Mouse (Mus musculus): ENCODE measurements at regions not wholly inside any gene's neighbourhood (a gene's known extent, or its start where the extent isn't known, plus 50 kb on each side); places are given as distances from the start of the nearest gene placed in this dataset.

- peaks cover 0 to 13% of the 10 kb centered on the region in 2 experiments for H3K36me3 ChIP-seq (replicated peaks in 1 of 2; ENCODE audit: control insufficient read depth in 1 of 2, insufficient read depth in 1 of 2, low read length in 1 of 2)
- in situ Hi-C loops (cut with MboI; ENCODE audit: low pct_ligation_motif_present, low pct_unique_long_range_greater_than_20kb, low sequenced_read_pairs): no loop called here
- H3K4me2 ChIP-seq (ENCODE audit: insufficient read depth, low read depth, poor library complexity, severe bottlenecking): no peak overlapping the region
- peaks cover 38 to 94% of the 10 kb centered on the region in 2 experiments for H3K4me1 ChIP-seq (ENCODE audit: control insufficient read depth in 1 of 2, insufficient read depth in 2 of 2)
- no peak for TF ChIP-seq USF1 (IDR thresholded peaks at IDR 0.05; ENCODE audit: low read depth, low read length)
- 0 out of 2 replicates have a peak, but pooled peaks have one; percentile 25 for TF ChIP-seq ELF1 (IDR thresholded peaks at IDR 0.05; ENCODE audit: low read depth, low read length)
- no peaks in the 10 kb centered on the region for H3K79me2 ChIP-seq (replicated peaks; ENCODE audit: control insufficient read depth, extremely low read depth, insufficient read depth, poor library complexity, severe bottlenecking)
- DNase-seq (ENCODE audit: extremely low read depth): no peak
- no peaks in the 10 kb centered on the region for H3K27me3 ChIP-seq (replicated peaks)
- no peak overlapping the region for H3K9ac ChIP-seq (ENCODE audit: insufficient read depth, low read depth)
- no peak overlapping the region for H3K4me3 ChIP-seq (replicated peaks in 1 of 3; ENCODE audit: low read depth in 2 of 3, low read length in 2 of 3, poor library complexity in 1 of 3)
- dilution Hi-C loops (cut with MboI; ENCODE audit: extremely low pct_ligation_motif_present, extremely low pct_unique_long_range_greater_than_20kb, low sequenced_read_pairs): no loop called here
- H3K27ac ChIP-seq (ENCODE audit: insufficient read depth, low read depth): no peak overlapping the region
- H3K9me3 ChIP-seq (replicated peaks; ENCODE audit: low read length): no peaks in the 10 kb centered on the region
Observed at GRCm38 (mm10) chr8:126829376-126830241, 116.0 kb downstream of the Tomm20 start.

- H3K4me1 ChIP-seq (ENCODE audit: control insufficient read depth in 1 of 2, insufficient read depth in 2 of 2): peaks cover 35 to 90% of the 10 kb centered on the region in 2 experiments
Observed at GRCm38 (mm10) chr8:126827681-126828383, 117.8 kb downstream of the Tomm20 start.

More at GRCm38 (mm10) chr8:126827681-126828383, 117.8 kb downstream of the Tomm20 start:
- in situ Hi-C loops (cut with MboI; ENCODE audit: low pct_ligation_motif_present, low pct_unique_long_range_greater_than_20kb, low sequenced_read_pairs) (no loop called here), dilution Hi-C loops (cut with MboI; ENCODE audit: extremely low pct_ligation_motif_present, extremely low pct_unique_long_range_greater_than_20kb, low sequenced_read_pairs) (no loop called here)
- TF ChIP-seq CHD2 (IDR thresholded peaks at IDR 0.05; ENCODE audit: low read length) (no peak), TBP (conservative IDR thresholded peaks at IDR 0.05; ENCODE audit: low read depth, low read length) (no peak), SIN3A (IDR thresholded peaks at IDR 0.05; ENCODE audit: low read length) (no peak), ZNF384 (IDR thresholded peaks at IDR 0.05; ENCODE audit: low read depth, low read length) (no peak), TCF12 (IDR thresholded peaks at IDR 0.05; ENCODE audit: low read depth, low read length) (no peak), GABPA (IDR thresholded peaks at IDR 0.05; ENCODE audit: insufficient replicate concordance, low read depth, low read length) (no peak), ZMIZ1 (IDR thresholded peaks at IDR 0.05; ENCODE audit: low read depth, low read length) (no peak), MYC (IDR thresholded peaks at IDR 0.05; ENCODE audit: low read depth, low read length) (no peak), USF1 (IDR thresholded peaks at IDR 0.05; ENCODE audit: low read depth, low read length) (no peak), SMC3 (IDR thresholded peaks at IDR 0.05; ENCODE audit: low read depth, low read length) (no peak), BHLHE40 (IDR thresholded peaks at IDR 0.05; ENCODE audit: low read depth, low read length) (no peak), NELFE (IDR thresholded peaks at IDR 0.05; ENCODE audit: low read depth, low read length) (no peak), RCOR1 (conservative IDR thresholded peaks at IDR 0.05; ENCODE audit: low read depth, low read length) (no peak), UBTF (IDR thresholded peaks at IDR 0.05; ENCODE audit: low read depth, low read length) (no peak), RAD21 (IDR thresholded peaks at IDR 0.05; ENCODE audit: low read depth, low read length) (no peak)
- DNase-seq (ENCODE audit: extremely low read depth): no peak
- H3K9me3 ChIP-seq (replicated peaks; ENCODE audit: low read length): no peaks in the 10 kb centered on the region
- no peak overlapping the region for H3K27ac ChIP-seq (ENCODE audit: insufficient read depth, low read depth)
- H3K4me2 ChIP-seq (ENCODE audit: insufficient read depth, low read depth, poor library complexity, severe bottlenecking): no peak overlapping the region
- no peak overlapping the region for H3K4me3 ChIP-seq (replicated peaks in 1 of 3; ENCODE audit: low read depth in 2 of 3, low read length in 2 of 3, poor library complexity in 1 of 3)
- H3K79me2 ChIP-seq (replicated peaks; ENCODE audit: control insufficient read depth, extremely low read depth, insufficient read depth, poor library complexity, severe bottlenecking): no peaks in the 10 kb centered on the region
- no peaks in the 10 kb centered on the region for H3K27me3 ChIP-seq (replicated peaks)
- peaks cover 0 to 13% of the 10 kb centered on the region in 2 experiments for H3K36me3 ChIP-seq (replicated peaks in 1 of 2; ENCODE audit: control insufficient read depth in 1 of 2, insufficient read depth in 1 of 2, low read length in 1 of 2)
- no peak overlapping the region for H3K9ac ChIP-seq (ENCODE audit: insufficient read depth, low read depth)
